Mouse (Mus musculus) heart, postnatal 25 days (tissue): ENCODE measurements around the gene Nxf1. TPM values are rescaled to one million over a fixed set of nuclear protein-coding genes. Genes with fewer than 3 reads are reported as not detected.

Source experiments
- DNase-seq: peaks from one replicate; pipeline ENCODE4 v3.0.0; 2022; ENCODE audit warnings: low spot score
- intact Hi-C: fragments of 180-260 bp; cut with DNase I; formaldehyde crosslinking; loops from one replicate; pipeline ENCODE4 v1.15.1; 2025
- total RNA-seq, 2 experiments: library from RNA; stranded (reverse); gene quantifications; 2 replicates each; pipeline ENCODE4 v1.2.3; 2021

The Nxf1 gene
- total RNA-seq, 2 experiments from 2014 or later, result 37.5 to 48.1 TPM

DNA sequence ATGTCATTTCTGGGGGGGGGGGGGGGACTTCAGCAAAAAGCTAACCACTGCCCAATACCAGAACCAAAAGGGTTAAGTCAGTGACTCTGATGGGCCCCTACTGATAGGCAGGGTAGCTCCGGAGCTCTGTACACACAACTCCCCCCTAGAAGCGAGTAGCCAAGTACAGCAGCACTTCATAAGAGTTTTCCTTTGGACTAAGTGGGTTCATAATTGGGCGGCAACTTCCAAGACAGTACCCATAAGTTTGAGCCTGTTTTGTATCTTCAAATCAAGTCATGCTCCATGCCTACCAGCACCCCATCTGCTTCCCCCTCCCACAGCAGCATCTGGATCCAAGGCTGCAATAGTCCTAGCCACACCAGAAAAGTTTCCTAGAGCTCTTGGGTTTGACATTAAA, 1.2 kb upstream of the Nxf1 start:
- DNase-seq, result no peak
- intact Hi-C loops, result loop anchor here (2.0 kb wide), 1 partner anchor 17 kb away; no protein-coding TSS in a partner anchor

DNA sequence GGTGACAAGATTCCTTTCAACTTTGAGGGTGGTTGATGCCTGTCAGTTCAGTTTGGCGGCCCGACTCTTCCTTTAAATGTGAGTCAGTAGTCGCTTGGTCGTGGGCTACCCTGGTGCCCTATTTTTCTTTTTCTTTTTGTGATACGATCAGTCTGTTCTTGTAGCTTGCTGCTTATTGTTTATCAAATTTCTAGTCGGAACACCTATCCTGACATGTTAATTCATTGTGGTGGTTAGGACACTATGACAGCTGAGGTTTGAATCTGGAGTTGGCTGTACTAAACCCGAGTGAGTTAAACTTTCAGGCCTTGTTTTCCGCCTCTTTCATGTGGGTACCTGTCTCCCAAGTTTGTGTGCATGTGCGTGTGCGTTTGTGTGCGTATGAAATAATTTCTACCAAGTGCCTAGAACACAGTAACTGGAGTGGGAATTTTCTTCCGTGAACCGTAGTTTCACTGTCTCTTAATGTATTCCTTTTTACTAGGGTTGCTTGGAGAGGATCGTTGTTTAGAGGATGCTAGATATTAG, 662 bp downstream of the Nxf1 start:
- intact Hi-C loops, result loop anchor here (2.0 kb wide), 1 partner anchor 15 kb away; no protein-coding TSS in a partner anchor
- no peak for DNase-seq

DNA sequence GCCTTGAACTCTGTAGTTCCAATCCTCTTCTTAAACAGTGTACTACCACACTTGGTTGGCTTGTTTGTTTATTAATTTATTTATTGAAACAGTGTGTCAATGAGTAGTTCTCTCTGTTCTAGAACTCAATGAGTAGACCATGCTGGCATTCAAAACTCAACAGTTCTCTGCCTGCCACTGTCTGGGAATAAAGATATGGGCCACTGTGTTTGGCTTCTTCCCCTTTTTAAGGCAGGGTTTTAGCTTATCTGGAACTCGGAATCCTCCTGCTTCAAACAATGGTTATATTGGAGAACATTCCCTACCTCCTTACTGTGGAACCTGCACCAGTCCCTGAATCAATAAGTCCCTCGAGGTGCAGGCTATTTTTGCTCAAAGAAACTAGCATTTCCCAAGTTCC, 2.0 kb downstream of the Nxf1 start:
- intact Hi-C loops, result no loop called here
- DNase-seq, result no peak

DNA sequence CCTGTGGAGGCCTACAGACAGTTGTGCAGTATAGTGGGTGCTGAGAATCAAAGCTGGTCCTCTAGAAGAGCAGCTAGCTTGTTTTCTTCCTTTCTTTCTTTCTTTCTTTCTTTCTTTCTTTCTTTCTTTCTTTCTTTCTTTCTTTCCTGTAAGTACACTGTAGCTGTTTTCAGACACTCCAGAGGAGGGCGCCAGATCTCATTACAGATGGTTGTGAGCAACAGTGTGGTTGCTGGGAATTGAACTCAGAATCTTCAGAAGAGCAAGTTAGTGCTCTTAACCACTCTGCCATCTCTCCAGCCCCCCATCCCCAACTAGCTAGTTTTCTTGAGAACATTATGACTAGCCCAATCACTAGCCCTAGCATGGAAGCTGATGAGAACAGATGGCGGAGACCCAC, 3.9 kb downstream of the Nxf1 start:
- intact Hi-C loops, result no loop called here

DNA sequence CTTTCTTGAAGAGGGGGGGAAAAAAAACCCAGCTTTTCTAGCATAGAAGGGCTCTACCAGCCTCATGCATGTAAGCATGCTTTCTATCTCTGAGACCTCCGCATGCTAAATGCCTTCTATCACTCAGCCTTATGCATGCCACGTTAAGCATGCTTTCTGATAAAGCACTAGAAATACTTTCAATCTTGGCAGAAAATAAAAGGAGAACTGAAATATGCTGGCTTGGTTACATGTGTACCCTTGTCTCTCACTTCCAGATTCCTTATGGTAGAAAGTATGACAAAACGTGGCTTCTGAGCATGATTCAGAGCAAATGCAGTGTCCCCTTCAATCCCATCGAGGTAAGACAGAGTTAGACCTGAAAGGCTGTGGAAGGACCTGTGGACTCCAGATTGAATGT, 6.4 kb downstream of the Nxf1 start:
- intact Hi-C loops, result no loop called here
- no peak for DNase-seq

More for the DNA sequence above, 3.9 kb downstream of the Nxf1 start:
- DNase-seq, result no peak

DNA sequence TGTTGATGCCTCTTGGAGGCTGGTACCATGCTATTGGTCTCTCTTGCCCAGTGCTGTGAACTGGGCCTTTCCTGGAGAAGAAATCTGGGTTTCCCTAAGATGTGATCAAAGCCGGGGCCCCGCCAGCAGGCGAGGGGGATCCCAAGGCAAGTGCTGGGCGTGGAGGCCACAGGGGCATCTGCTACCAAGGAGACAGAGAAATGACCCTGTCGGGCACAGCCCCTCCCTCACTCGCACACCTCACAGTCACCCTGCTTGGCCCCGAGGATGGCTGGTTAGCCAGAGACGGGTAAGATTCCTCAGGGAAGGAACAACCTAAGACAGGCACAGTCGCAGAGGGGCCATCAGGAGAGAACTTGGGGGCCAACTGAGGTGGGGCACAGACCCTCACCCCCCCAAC, 8.7 kb downstream of the Nxf1 start:
- no peak for DNase-seq
- intact Hi-C loops, result no loop called here

DNA sequence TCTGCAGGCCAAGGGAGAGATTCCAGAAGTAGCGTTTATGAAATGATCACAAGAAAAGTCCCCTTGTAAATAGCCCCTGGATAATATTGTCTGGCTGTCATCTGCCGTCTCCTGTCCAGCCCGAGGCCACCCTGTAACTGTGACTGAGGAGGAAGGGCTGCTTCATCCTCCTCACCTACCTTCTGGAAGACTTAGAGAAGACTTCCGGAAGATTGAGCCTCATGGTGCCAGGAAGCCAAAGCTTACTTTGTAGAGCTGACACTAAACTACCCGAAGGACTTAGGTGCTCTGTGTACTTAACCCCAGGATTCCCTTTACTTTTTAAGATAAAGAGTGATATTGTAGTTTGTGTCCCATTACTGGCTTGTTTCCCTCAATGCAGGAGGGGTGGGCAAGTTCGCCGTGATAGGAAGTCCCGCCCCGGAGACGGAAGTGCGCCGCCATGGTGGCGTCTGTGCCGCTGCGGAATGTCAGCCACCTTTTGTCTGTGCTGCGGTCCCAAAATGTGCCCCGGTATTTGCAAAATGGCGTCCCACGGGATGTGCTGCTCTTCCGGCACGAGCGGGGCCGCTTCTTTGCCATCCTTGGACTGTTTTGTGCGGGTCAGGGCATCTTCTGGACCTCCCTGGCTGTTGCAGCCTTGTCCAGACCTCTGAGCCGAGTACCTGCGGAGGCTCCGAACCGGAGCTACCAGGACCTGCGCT, 13.8 kb downstream of the Nxf1 start, which contains the start of gene Tmem223:
TSS of gene Tmem223 (plus strand) at position 430 of the 704 bp plus-strand sequence.
- intact Hi-C loops, result no loop called here
- peak; percentile 67 for DNase-seq

DNA sequence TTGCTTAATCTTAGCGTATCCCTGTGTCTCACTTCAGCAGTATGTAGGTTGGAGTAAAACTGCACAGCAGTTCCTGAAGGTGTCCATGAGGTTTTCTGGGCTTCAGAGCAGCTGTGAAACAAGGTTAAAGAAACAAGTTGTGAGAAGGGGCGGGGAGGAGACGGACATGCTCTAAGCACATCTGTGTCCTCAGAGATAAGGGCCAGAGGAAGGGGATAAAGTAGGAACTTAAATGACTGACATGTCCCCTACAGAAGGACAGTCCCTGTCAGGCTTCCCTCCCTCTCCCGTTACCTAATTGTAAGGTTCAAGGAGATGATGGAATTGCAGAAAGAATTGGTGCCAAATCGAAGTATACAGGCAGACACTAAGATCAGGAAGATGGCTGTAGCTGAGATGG, 16.1 kb downstream of the Nxf1 start:
- intact Hi-C loops, result loop anchor here (2.0 kb wide), 1 partner anchor 16 kb away; the partner anchor contains the start of gene Nxf1
- DNase-seq, result no peak

DNA sequence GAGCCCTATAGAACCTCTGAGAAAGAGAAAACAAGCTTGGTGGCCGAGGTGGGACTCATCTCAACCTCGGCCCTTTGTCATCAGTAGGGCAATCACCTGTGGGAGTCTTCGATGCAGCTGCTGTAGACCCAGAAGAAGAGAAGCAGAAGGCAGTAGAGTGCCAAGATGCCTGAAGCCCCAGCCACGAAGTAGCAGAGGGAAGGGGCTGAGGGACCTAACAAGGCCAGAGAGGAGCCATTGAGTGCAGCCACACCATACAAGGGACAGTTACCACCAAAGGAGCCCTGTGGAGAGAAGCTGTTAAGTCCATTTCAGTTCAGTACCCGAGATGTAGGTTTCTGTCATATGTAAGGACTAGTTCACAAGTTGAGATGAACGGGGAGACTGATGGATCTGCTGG, 16.5 kb downstream of the Nxf1 start:
- DNase-seq, result no peak
- intact Hi-C loops, result loop anchor here (2.0 kb wide), 1 partner anchor 17 kb away; the partner anchor contains the start of gene Nxf1

DNA sequence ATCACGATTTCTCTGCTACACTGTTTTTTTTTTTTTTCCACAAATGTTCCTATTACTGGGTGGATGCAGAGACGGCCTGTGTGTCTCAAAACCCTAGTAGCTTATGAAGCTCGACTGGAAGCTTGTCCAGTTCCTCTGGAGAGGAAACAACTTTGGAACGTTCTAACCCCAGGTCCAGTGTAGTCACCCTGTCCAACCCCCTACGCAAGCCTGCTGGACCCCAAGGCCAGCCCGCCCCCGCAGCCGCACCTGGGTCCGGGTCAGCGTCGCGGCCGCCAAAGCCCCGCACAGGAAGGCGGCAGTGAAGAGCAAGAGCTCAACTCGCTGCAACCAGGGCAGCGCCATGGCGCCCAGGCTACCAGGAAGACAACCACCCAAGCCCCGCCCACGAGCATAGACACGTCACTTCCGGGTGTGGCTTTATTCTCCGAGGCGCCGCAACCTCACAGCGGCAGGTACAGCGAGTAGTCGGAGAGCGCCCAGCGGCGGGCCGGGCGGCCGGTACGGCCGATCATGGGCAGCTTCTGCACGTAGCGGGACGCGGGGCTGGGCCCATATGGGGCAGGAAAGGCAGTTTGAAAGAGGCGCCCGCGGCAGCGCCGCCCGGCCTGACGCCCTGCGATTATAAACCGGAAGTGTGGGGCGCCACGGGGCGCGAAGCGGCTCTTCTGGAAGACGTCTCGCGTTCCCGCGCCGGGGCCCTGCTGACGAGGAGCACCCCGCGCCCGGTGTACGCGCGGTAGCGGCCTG, 17.4 kb downstream of the Nxf1 start, which contains the start of gene Tmem179b:
TSS of gene Tmem179b (minus strand) at position 382 of the 750 bp plus-strand sequence.
- DNase-seq, result peak; percentile 91
- intact Hi-C loops, result no loop called here

DNA sequence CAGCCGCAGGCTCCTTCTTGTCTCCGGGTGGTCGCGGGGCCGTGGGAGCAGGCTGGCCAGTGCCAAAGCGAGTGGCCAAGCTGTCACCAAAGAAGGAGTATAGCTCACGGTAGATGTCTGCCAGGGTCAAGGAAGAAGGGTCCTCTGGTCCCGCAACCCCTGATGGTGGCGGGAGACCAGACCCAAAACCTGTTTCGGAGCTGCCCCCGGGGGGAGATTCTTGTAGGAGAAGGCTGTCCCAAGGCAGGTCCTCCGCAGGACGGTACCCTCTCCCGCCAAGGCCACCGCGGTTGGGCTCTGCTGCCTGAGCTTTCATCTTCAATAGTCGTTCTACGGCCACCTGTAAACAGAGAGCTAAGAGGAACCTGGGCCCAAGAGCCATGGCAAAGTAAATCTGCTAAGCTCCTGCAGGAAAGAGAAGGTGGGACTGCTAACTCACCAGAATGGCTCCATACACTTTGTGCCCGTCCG, 18.1 kb downstream of the Nxf1 start:
- intact Hi-C loops, result no loop called here
- no peak for DNase-seq

DNA sequence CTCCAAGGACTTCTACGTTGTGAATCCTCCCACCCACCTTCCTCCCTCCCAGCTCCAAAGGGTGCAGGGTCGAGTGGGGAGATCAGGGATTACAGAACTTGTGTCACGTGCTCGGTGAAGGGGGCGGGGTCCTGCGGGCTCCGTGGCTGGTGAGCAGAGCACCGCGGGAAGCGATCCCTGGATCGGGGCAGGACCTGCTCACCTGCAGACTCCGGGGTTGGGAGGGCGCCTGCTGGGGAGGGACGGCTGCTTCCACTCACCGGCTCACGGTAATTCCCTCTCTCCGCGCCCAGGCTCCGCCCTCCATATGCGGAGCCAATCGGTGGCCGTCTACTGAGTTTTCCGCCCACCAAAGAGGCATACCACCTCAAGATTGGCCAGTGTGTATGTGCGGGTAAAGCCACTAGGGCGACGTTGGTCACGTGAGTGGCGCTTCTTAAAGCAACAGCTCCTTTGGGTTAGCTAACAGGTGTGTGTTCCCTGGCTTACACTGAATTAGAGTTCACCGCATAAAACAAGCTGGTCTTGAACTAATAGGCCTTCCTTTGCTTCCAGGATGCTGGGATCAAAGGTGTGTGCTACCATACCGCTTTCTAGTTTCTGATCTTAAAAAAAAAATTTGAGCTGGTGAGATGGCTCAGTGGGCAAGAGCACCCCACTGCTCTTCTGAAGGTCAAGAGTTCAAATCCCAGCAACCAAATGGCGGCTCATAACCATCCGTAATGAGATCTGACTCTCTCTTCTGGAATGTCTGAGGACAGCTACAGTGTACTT, 29.3 kb downstream of the Nxf1 start, which contains the start of gene Taf6l:
TSS of gene Taf6l (minus strand) at position 410 of the 774 bp plus-strand sequence.
- DNase-seq, result peak; percentile 87
- intact Hi-C loops, result no loop called here

DNA sequence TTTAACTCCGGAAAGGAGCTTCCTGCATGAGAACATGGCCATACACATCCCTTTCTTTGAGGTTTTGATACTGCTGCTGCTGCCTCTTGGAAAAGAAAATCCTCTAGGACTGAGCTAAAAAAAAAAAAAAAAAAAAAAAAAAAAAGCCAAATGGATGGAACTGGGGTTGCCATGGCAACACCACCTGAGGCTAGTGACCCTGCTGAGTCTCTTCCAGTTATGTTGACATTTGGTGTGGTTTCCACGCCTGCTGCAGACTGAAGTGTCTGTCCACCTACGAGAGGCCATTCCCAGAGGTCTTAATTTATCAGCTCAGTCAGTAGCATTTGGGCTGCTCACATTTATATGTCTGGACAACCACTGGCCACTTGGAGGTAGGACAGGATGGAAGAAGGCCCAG, 31.6 kb downstream of the Nxf1 start:
- DNase-seq, result no peak
- intact Hi-C loops, result no loop called here

DNA sequence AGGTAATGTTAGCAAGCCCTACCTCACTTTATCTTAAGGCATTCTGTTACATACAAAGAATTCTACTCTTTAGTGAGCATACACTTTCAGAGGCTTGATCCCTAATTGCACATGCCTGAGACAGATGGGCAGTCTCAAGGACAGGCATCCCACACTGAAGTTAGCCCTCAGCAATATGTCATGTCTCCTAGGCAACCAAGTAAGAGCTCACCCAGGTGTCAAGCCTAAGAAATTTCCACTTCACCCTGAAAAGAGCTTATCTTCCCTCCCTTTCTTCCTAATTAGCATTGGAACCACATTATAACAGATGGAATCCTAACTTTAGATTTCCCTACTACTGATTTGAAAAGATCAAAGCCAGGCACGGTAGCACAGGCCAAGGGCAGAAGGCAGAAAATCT, 32.3 kb downstream of the Nxf1 start:
- intact Hi-C loops, result no loop called here
- no peak for DNase-seq

DNA sequence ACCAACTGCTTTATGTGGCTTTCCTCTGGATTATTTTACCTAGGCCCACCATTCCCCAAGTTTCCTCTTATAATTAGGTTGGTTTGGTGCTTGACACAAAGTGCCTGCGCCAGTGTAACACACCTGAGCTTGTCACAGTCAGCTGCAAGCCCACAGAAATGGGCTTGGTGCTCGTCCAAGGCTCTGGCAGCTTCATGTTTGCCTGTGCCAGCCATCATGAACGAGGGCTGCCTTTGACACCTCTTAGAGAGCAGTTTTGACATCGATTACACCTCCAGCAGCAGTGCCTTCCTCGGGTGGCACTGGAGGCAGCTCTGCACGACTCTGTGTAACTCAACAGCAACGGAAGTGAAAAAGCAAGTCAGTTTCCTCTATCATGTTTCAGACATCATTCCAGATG, 33.3 kb downstream of the Nxf1 start:
- intact Hi-C loops, result no loop called here
- DNase-seq, result no peak

DNA sequence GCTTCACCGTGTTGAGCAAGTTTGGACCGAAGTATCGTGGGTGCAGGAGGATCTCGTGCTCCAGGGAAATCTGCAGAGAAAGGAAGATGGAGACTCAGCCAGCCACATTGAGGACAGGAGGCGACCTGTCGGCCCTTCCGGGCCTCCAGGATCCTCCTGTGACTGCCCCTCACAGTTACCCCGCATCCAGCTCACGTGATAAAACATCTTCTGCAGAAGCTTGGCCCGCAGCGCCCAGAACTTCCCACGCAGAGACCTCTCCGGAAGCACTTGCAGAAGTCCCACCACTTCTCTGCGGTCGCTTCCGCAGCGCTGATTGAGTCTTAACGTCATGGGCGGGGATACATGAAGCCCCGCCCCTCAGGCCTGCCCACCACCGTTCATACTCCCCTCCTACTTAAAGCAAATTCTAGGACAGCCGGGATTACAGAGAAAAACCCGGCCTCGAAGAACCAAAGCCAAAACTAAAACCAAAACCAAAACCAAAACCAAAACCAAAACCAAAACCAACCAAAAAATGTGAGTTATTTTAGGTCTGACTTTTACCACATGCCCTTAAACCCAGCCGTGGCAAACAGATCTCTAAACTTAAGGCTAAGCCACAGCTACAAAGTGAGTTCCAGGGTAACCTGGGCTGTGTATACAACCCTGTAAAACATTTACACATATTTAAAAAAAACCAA, 41.5 kb downstream of the Nxf1 start, which contains the start of gene Polr2g:
TSS of gene Polr2g (minus strand) at position 314 of the 683 bp plus-strand sequence.
- intact Hi-C loops, result loop anchor here (2.0 kb wide), 1 partner anchor 20 kb away; the partner anchor contains the start of gene Ttc9c
- DNase-seq, result peak; percentile 87

DNA sequence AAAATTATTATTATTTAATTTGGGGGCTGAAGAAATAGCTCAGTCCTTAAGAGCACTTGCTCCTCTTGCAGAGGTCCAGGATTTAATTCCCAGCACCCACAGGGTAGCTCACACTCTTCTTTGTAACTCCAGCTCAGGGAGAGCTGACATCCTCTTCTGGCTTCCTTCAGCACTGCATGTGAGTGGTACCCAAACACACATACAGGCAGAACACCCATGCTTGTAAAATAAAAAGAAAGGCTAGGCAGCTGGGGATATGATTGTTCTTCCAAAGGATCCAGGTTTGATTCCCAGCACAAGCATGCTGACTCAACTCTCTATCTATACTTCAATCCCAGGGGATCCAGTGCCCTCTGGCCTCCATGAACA, 42.1 kb downstream of the Nxf1 start:
- intact Hi-C loops, result loop anchor here (2.0 kb wide), 1 partner anchor 20 kb away; the partner anchor contains the start of gene Ttc9c
- no peak for DNase-seq

DNA sequence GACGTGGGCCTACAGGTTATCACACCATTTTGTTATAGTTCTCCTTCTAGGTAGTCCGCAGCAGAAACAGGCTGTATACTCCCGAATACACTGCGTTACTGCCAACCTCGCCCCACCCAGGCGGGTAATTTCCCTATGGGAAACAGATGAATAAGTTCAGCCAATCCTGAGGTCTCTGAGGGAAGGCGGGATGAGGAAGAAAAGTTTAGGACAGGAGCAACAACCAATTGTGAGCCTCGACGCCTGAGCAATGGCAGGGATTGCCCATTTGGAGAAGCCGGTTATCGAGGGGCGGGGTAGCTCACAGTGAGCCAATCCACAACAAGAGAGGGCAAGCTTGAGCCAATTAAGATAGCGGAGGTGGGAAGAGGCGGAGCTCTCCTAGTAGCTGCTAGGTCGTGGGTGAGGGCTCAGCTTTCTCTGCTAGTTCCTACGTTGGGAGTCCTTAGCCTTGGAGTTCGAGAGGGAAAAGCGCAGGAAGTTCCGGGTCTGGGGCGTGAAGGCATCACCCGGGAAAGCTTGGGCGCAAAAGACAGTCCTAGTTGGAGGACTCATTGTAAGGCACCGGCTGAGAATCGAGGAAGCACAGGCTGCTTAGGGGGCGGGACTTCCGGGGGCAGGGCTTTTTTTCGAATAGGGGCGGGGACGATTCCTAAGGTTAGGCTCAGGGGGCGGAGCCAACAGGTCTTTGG, 45.4 kb downstream of the Nxf1 start, which contains the start of gene Zbtb3:
TSS of gene Zbtb3 (plus strand) at position 426 of the 692 bp plus-strand sequence.
- DNase-seq, result peak; percentile 95
- intact Hi-C loops, result no loop called here
